Mouse (Mus musculus) B cell, adult 2 months (primary cell): ENCODE measurements around the gene Spats2.
"Not testable (repeated sequence)": the region's sequence is repeated elsewhere in the genome, so short reads cannot be mapped to it uniquely, and the experiment has no call there.

Experiments used
- DNase-seq, 2 experiments: peaks; one replicate each; pipeline ENCODE4 v3.0.0; 2022

Spats2 gene

DNA sequence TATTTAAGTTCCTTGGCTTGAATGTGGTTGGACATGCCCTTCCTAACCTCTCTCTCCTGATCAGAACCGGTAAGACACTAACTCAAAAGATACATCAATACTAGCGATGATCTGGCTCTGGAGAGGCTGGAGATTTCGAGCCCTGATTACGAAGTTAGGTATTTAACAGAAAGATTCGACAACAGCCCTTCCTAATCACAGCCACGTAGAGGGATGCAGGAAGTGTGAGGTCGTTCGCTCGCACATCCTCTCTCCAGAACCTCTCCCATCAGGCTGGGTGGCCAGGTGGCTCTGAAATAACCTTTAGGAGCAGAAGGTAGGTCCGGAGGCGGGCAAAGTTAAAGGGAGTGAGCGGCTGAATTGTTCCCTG, at the start of gene Spats2:
Gene Spats2 (plus strand): TSS at position 206 of the 370 bp plus-strand sequence.
- peak in 1 of 2 experiments; percentile 10 for DNase-seq

- not testable (repeated sequence) for DNase-seq
These were observed 49.7 kb upstream of the Spats2 start for GRCm38 (mm10) chr15:99076011-99076410.

GRCm38 (mm10) chr15:99078181-99078910, 47.4 kb upstream of the Spats2 start:
- no peak for DNase-seq

GRCm38 (mm10) chr15:99079804-99080203, 45.9 kb upstream of the Spats2 start:
- DNase-seq, result no peak

DNA sequence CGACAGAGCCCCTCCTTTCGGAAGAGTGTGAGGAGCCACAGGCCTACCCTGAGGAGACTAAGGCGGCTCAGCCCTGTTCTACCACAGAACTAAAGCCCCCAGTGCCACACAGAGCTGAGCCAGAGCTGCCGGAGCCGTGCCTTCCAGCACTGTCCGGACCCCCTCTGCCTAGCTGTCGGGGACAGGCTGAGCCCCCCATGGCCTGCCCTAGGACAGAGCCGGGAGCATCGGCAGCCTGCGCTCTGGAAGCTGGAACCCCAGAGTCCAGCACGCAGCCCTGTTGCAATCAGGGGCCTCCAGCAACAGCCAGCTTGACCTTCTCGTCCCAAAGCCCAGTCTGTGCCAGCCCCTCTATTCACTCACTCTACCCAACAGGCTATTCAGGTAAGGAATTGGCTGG, 43.4 kb upstream of the Spats2 start:
- DNase-seq, result no peak

GRCm38 (mm10) chr15:99082840-99083239, 42.9 kb upstream of the Spats2 start:
- DNase-seq, result no peak

DNA sequence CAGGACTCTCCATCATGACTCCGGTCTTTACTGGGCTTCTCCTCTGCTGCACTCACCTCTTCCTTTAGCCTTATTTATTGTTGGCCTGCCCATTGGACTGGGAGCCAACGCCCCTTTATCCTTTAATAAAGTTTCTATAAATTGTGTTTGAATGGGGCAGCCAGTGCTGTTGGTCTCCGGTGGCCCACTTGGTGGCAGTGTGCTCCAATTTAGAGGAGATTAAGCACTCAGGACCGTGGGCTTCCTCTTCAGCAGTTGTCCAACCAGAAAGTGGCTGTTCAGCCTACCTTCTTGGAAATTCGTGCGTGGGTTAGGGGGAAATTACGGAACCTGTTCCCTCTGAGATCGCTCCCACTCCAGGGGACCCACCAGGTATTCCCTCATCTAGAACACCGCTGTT, 42.5 kb upstream of the Spats2 start:
- DNase-seq, result peak; percentile 54 to 58

DNA sequence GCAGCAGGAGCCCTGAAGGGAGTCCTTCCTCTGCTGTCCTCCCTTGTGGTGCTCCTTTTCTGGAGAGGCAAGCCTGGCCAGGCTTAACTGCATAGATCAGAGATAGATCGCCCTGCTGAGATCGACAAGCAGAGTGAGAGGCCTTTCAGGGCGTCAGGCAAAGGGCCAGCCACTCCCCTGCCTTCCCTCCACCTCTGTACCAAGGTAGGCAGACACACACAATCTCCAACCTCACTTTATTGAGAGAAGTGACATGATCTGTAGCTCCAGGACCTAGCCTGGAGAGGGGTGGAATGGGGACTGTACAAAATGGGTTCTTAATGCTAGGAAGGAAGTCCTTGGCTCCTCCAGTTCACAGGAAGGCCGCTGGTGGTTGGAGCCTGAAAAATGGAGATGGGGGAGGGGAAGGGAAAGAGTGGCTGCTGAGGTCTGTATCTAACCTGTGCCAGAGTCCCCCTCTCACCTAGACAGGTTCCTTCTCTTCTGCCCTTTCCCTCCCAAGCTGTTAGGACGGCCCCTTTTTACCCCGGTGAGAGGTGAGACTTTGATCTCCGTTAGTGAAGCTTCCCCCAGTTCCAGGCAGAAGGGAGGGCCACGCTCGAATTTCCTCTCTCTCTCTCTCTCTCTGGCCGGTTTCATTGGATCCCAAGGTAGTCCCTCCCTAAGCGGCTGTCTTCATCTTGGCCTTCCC, 41.7 kb upstream of the Spats2 start:
- DNase-seq, result no peak

- DNase-seq, result no peak
These were observed 41.1 kb upstream of the Spats2 start for GRCm38 (mm10) chr15:99084618-99085017.

DNA sequence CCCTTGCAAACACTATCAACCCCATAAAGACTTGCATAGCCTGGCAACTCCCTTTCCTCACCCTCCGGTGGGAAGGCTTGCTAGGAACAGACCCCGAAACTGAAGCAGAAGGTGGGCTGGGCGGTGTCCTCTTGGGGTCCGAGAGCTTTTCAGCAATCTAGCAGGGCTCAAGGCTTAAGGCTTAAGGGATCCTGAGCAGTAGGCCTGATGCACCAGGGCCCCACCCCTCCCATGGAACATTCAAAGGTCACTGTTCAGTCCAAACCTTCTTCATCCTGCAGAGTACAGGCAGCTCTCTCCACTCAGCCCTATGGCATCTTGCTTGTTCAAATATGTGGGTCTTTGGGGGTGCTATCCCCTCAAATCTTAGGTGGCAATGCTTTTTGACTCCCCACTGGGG, 39.7 kb upstream of the Spats2 start:
- no peak for DNase-seq

GRCm38 (mm10) chr15:99087253-99088075, 38.3 kb upstream of the Spats2 start, which contains the start of gene C1ql4:
Gene C1ql4, minus strand, starts transcription at chr15:99087817.
- DNase-seq, result peak; percentile 70 to 73

DNA sequence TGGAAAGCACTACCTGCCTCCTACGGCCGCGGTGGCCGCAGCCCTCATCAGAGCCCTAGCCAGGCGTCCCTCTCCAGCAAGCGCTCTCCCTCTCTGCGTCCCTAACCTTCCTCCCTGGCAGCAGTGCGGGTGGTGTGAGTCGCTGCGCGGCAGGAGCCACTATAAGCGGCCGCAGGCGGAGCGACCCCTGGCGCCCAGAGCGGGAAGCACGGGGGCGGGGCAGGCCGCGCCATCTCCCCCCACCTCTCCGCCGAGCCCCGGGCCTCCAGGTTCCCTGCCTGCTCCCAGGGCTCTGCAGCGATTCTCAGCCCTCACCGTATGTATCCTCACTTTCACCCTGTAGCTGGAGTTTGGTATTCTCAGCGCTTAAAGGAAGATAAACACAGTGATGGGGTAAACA, 37.4 kb upstream of the Spats2 start:
- DNase-seq, result peak; percentile 90 to 91

DNA sequence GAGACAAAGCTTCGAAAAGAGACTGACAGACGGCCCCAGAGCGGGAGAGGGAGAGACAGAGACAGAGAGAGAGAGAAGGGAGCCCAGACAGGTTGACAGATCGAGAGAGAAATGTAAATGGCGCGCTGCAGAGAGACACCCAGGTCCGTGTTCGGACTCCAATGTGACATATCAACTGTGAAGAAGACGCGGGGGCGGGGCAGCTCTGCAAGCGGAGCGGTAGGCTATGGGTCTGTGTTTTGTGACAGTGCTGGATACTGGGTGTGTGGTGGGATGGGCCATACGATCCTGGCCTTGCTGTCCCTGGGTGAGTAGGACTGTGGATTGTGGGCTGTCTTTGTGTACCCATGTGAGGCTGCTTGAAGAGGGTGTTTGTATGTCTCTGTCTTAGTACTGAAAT, 36.6 kb upstream of the Spats2 start:
- no peak for DNase-seq

DNA sequence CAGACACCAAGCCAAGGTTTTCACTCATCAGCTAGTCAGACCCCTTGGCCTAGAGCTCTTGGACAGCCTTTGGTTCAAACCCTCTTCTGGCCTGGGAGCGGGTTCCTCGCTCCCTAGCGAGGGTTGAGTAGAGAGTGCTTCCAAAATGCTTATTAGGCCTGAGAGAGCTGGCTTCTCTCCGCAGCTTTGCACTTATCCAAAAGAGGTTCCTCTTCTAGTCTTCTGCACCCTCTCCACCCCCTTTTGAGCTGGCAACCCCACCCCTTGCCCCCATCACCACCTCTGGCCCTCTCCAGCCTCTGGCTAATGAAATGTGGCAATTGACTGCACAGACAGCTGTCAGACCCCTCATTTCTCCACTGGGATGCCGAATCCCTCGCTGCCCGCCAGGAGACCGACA, 32.8 kb upstream of the Spats2 start, which contains the start of gene Dnajc22:
Gene Dnajc22 (plus strand): TSS at position 301 of the 400 bp plus-strand sequence.
- DNase-seq, result no peak

DNA sequence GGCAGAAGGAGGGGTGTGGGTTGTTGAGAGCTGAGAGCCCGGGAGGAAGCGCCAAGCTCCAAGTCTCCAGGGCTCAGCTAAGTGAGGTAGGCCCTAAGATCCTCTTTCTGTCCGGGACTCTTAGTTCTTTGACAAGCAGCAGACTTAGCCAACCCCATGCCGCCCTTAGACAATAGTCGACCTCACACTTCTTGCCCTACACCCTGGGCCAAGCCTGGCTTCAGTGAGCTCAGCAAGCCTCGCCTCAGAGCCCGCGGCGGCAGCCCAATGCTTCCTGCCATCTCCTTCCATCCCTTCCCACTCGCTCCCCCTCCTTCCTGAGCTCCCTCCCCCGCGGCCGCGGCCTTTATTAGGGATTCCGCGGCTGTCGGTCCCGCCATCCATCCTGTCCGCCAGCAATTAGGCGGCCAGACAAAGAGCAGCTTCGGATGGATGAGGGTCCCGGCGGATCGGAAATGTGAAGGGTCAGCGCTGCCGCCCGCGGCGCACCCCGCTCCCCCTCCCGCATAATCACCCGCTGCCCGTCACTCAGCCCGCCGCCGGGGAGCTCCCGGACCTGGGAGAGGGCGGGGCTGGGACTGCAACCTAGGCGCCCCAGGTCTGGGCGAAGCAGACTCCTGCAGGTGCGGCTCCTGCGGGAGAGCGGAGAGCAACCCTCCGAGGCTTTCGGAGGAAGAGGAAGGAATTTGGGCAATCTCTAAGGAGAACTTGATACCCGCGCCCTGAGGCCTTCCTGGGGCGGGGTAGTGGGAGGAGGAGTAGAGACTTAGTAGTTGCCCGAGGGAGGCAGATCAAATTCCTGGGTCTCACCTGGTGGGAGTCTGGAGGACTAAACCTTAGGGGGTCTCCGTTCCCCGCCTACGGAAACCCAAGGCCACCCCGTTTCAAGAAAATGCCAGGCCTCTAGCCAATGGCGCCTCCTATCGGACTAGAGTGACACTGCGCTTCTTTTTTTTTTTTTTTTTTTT, 32.1 kb upstream of the Spats2 start:
- DNase-seq, result no peak

DNA sequence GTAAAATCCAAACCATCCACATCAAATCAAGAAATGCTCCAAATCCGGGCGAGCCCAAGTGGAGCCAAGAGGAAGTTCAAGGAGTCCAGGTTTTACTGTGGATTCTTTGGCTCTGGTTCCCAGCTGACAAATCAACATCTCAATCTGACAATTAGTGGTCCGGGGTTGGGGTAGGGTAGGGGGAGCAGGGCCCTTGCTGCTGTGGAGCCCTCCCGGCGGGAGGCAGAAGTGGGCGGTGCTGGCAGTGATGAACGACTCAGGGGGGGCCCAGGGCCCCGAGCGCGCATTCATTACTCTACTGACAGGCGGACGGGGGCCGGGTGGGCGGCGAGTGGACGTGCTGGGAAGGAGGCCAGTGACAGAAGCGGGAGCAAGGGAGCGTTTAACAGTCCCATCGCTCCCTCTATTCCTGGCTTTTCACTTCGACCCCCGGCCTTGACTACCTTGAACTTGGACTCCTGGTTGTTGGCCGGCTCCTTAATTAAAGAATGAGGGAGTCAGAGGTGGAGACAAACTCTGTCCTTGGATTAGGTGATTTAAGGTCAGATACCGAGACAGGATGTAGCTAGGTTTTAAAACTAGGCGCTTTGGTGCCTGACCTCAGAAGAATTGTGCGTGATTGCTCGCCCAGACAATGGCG, 31.0 kb upstream of the Spats2 start:
- no peak for DNase-seq

DNA sequence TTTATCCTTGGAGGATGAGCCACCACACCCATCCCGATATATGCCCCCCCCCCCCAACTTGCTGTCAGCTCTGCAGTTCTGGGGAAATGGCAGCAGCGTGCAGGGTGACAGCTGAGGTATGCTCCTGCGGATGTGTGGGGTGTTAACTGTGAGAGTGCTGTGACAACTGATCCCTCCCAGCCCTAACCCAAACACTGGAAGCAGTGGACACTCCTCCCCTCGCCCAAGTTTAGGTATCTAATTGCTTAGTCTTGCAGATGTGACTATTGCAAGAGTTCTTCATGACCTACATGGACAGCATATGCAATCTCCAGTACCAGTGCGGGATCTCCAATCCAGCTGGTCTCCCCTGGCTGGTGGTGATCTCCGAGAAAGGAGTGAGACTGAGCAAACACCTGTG, 30.4 kb upstream of the Spats2 start:
- DNase-seq, result no peak

DNA sequence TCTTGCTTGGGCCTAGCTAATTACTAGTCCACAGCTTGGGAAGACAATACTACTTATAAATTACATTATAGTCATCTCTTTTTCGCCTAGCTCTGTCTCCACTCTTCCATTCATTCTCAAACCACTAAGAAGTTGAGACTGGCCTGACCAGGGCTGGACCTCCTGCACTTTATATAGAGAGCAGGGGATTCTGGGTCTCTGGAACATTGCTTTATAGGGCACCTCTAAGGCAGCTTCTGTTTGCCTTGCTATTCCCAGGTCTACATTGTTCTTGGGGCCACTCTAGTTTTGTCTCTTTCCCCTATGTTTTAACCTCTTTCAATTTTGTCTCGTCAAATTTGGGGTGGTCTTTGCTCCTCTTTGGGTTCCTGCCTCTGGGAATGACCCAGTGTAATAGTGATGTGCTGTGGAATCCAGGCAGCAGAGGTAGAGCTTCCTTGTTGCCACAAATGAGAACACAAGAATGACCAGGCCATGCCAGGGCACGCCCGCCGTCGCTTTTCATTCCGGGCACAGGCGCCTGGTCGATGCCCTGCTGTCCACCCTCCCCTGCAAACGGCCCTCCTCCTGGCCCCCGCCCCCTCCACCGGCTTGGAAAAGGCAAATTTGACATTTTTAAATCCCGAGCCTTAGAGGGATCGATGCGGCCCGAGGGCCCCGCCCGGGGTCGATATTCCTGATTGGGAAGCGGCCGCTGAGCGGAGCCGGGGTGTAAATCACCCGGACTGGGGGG, 29.5 kb upstream of the Spats2 start:
- no peak for DNase-seq

DNA sequence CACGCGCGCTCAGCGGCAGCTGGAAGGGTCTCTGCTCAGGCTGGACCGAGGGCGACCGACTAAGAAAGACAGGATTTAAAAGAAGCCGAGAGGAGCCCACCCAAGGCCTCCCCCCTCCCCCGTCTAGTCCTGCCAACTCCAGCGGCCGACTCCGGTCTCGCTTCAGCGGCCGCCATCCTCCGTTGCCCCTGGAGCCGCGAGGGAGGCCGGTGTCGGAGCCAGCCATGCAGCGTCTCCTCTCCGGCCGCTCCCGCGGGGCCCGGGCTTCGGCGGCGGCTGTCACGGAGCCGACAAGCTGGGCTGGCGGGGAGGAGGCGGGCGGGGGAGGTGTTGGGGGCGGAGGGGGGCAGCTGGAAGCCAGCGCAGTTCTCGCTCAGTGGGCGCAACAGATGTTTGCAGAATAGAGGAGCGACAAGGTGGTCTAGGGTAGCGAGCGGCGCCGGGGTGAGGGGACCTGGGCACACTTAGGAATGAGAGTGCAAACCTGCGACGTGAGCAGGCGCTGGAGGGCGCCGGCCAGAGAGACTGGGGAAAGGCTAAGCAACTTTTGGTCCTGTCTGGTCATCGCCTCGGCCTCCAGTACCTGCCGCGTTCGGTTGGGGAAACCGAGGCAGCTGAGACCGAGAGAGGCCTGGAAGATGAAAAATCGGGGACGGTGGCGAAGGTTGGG, 28.8 kb upstream of the Spats2 start:
- no peak for DNase-seq

DNA sequence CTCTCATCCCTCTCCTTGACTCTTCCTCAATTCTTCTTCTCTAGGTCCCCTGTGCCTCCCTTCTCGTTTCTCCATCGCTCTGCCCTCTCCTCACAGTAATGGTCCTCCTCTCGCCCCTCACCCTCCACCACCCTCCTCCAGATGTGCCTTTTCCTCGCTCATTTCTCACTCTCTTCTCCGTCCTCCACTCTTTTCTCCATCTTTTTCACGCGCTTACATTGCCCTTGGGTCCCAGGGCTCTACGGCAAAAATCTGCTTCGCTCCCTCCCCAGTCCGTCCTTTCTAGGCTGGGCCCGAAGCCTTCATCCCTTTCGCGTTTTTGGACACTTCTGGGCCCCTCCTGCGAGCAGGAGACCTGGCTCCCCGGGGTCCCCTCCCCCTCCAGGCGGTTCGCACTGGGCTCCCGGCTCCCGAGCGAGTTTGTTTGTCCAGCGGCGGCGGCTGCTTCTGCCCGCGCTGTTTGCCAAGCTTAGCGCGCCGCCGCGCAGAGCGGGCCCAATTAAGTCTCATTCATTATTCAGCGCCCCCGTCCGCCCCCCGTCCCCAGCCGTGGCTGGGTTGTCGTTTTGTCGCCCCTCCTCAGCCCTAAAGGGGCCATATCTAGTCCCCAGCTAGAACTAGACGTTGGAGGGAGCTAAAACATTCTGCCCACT, 27.8 kb upstream of the Spats2 start:
- DNase-seq, result no peak
